Mouse (Mus musculus): ENCODE data around the gene Ccdc28b.

- TF ChIP-seq CTCF (IDR thresholded peaks at IDR 0.05; ENCODE audit: borderline replicate concordance, insufficient read depth, low read length), result no peak
- no peak for TF ChIP-seq POLR2A (IDR thresholded peaks at IDR 0.05; ENCODE audit: low read depth, low read length)
Observed at GRCm38 (mm10) chr4:129570028-129570427, 53.7 kb downstream of the Ccdc28b start.
